Mouse (Mus musculus): ENCODE measurements around the gene Ube2j2. TPM values are rescaled to one million over a fixed set of nuclear protein-coding genes. Genes with fewer than 3 reads are reported as not detected.

Gene Ube2j2
- 34.8 and 46.2 TPM in 2 replicates for polyA plus RNA-seq (2012; ENCODE audit: insufficient read depth, insufficient read length, missing spikeins)

DNA sequence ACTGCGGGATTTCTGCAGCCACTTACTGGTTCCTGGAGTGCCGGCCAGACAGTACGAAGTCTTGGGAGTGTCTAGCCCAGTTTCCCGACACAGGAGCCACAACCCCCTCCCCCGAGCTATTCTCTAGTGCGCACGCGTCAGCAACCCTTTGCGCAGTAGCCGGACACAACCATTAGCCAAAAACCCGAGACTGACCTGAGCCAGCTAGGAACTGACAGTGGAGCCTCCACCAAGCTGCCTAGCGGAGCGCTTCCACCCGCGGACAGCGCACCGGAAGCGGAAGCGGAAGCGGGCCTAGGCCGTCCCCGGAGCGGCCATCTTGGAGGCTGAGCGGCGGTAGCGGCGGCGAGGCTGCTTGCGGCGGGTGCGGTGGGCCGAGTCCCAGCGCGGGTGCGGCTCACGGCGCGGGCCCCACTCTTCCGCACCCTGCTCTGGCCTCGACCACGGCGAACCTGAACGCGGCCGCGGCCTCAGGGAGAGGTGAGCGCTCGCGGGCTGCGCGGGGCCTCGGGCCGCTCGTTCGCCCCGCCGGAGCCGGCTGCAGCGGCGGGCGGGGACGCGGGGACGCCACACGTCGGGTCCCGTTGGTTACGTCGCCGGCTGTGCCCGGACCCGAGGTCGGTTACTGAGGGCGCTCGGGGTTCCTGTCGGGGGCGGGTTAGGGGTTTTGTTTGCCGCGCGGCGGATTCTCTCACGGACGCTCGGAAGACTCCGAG lies at the start of gene Ube2j2:
TSS of gene Ube2j2 (plus strand) at position 298 of the 716 bp plus-strand sequence.
- H3K4me3 ChIP-seq (ENCODE audit: insufficient read depth, low read depth, low read length), result peak within 1 kb of the TSS; percentile 65
- H3K27ac ChIP-seq (replicated peaks; ENCODE audit: low read depth, low read length), result peak within 1 kb of the TSS; percentile 61
- H3K4me1 ChIP-seq (ENCODE audit: control insufficient read depth, insufficient read depth, insufficient read length, low read length), result peaks cover 5% of the 10 kb centered on the region

DNA sequence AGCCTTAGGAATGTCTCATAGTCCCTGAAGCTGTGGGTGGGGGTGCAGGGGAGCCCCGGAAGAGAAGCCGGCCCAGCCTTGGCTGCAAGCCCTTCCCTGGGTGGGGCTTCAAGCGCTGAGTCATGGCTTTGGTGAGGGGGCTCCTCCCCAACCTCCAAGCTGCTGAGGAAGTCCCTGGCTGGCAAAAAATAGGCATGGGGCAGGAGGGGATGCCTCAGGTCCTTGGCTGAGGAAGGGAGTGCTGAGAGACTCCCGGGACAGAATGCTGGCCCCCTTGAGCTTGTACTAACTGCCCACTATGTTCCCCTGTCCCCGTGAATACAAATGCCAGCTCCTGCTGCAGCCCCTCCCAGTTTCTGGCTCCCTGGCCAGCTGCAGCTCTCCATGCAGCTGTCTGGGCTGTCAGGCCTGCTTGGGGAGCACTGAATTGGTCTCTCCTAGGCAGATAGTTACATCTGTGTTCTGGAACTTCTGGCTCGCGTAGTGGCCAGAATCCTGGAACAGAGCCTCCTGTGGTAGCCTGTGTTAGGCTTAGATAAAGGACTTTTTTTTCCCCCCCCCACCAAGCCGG lies 49.2 kb upstream of the Ube2j2 start:
- Histone ChIP-seq H3K4me3 (ENCODE audit: insufficient read depth, low read depth, low read length) (peak overlapping the region; percentile 94), H3K27ac (replicated peaks; ENCODE audit: low read depth, low read length) (peak overlapping the region; percentile 78), H3K4me1 (ENCODE audit: control insufficient read depth, insufficient read depth, insufficient read length, low read length) (peaks cover 32% of the 10 kb centered on the region)

GRCm38 (mm10) chr4:155895216-155895615 lies 48.4 kb upstream of the Ube2j2 start:
- Histone ChIP-seq H3K27ac (replicated peaks; ENCODE audit: low read depth, low read length) (peak overlapping the region; percentile 78), H3K4me3 (ENCODE audit: insufficient read depth, low read depth, low read length) (peak overlapping the region; percentile 94), H3K4me1 (ENCODE audit: control insufficient read depth, insufficient read depth, insufficient read length, low read length) (peaks cover 32% of the 10 kb centered on the region)

GRCm38 (mm10) chr4:155895826-155896225 lies 47.8 kb upstream of the Ube2j2 start:
- H3K4me1 ChIP-seq (ENCODE audit: control insufficient read depth, insufficient read depth, insufficient read length, low read length), result peaks cover 29% of the 10 kb centered on the region
- H3K4me3 ChIP-seq (ENCODE audit: insufficient read depth, low read depth, low read length), result peak overlapping the region; percentile 94; the same call in 1 of the 2 replicates
- H3K27ac ChIP-seq (replicated peaks; ENCODE audit: low read depth, low read length), result peak overlapping the region; percentile 78

- Histone ChIP-seq H3K4me1 (ENCODE audit: control insufficient read depth, insufficient read depth, insufficient read length, low read length) (peaks cover 32% of the 10 kb centered on the region), H3K27ac (replicated peaks; ENCODE audit: low read depth, low read length) (no peak overlapping the region), H3K4me3 (ENCODE audit: insufficient read depth, low read depth, low read length) (no peak overlapping the region)
Measured at GRCm38 (mm10) chr4:155896461-155896860, 47.2 kb upstream of the Ube2j2 start.

- H3K4me1 ChIP-seq (ENCODE audit: control insufficient read depth, insufficient read depth, insufficient read length, low read length), result peaks cover 28% of the 10 kb centered on the region
- no peak overlapping the region for H3K27ac ChIP-seq (replicated peaks; ENCODE audit: low read depth, low read length)
- no peak overlapping the region for H3K4me3 ChIP-seq (ENCODE audit: insufficient read depth, low read depth, low read length)
Measured at GRCm38 (mm10) chr4:155898318-155898717, 45.3 kb upstream of the Ube2j2 start.

GRCm38 (mm10) chr4:155899355-155899754 lies 44.3 kb upstream of the Ube2j2 start:
- Histone ChIP-seq H3K4me1 (ENCODE audit: control insufficient read depth, insufficient read depth, insufficient read length, low read length) (peaks cover 19% of the 10 kb centered on the region), H3K4me3 (ENCODE audit: insufficient read depth, low read depth, low read length) (no peak overlapping the region), H3K27ac (replicated peaks; ENCODE audit: low read depth, low read length) (no peak overlapping the region)

DNA sequence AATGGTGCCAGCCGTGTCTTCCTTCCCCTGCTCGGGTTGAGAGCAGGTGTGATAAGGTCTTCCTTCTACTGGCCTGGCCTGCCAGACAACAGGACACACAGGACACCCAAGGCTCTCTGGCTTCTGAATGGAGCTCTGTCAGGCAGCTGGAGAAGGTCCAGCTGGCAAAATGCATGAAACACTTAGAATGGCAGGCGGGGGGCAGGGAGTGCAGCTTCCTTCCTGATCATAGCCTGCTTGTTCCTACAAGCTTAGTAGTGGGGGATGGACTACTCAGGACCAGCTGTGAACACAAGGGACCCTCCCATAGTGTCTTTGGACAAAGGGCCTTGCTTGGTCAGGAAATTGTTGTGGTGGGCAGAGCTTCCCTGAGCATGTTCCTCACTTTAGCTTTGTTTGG lies 42.4 kb upstream of the Ube2j2 start:
- peaks cover 4% of the 10 kb centered on the region; the same call in 1 of the 2 replicates for H3K4me1 ChIP-seq (ENCODE audit: control insufficient read depth, insufficient read depth, insufficient read length, low read length)
- H3K27ac ChIP-seq (replicated peaks; ENCODE audit: low read depth, low read length), result no peak overlapping the region

GRCm38 (mm10) chr4:155903246-155903645 lies 40.4 kb upstream of the Ube2j2 start:
- no peak overlapping the region for H3K27ac ChIP-seq (replicated peaks; ENCODE audit: low read depth, low read length)
- H3K4me3 ChIP-seq (ENCODE audit: insufficient read depth, low read depth, low read length), result no peak overlapping the region
- peaks cover 4% of the 10 kb centered on the region; the same call in 1 of the 2 replicates for H3K4me1 ChIP-seq (ENCODE audit: control insufficient read depth, insufficient read depth, insufficient read length, low read length)

More for the DNA sequence above, 42.4 kb upstream of the Ube2j2 start:
- no peak overlapping the region for H3K4me3 ChIP-seq (ENCODE audit: insufficient read depth, low read depth, low read length)

GRCm38 (mm10) chr4:155904318-155905102 lies 39.1 kb upstream of the Ube2j2 start:
- Histone ChIP-seq H3K4me3 (ENCODE audit: insufficient read depth, low read depth, low read length) (no peak overlapping the region), H3K27ac (replicated peaks; ENCODE audit: low read depth, low read length) (no peak overlapping the region), H3K4me1 (ENCODE audit: control insufficient read depth, insufficient read depth, insufficient read length, low read length) (peaks cover 4% of the 10 kb centered on the region; the same call in 1 of the 2 replicates)

- peaks cover 4% of the 10 kb centered on the region; the same call in 1 of the 2 replicates for H3K4me1 ChIP-seq (ENCODE audit: control insufficient read depth, insufficient read depth, insufficient read length, low read length)
- H3K4me3 ChIP-seq (ENCODE audit: insufficient read depth, low read depth, low read length), result no peak overlapping the region
- H3K27ac ChIP-seq (replicated peaks; ENCODE audit: low read depth, low read length), result no peak overlapping the region
Measured at GRCm38 (mm10) chr4:155905634-155906033, 38.0 kb upstream of the Ube2j2 start.

DNA sequence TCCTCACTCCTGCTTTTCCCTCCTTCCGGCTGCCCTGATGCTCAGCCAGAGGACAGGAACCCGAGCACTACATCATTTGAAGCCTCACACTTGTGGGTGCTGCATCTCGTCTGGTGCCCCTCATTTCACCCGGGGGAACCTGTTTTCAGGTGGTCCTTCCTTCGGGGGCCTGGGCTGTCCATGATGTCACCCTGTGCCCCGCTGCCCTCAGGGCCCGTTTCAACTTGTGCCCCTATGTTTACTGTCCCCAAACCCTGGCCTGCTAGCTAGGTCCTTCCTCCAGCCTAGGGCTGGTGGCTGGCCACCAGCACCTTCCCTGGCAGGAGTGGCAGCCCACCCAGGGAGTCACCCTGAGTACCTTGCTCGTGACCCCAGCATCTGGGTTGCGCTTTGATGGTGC lies 37.5 kb upstream of the Ube2j2 start:
- no peak overlapping the region for H3K4me3 ChIP-seq (ENCODE audit: insufficient read depth, low read depth, low read length)
- H3K4me1 ChIP-seq (ENCODE audit: control insufficient read depth, insufficient read depth, insufficient read length, low read length), result peaks cover under 1% of the 10 kb centered on the region; the same call in 1 of the 2 replicates
- no peak overlapping the region for H3K27ac ChIP-seq (replicated peaks; ENCODE audit: low read depth, low read length)

DNA sequence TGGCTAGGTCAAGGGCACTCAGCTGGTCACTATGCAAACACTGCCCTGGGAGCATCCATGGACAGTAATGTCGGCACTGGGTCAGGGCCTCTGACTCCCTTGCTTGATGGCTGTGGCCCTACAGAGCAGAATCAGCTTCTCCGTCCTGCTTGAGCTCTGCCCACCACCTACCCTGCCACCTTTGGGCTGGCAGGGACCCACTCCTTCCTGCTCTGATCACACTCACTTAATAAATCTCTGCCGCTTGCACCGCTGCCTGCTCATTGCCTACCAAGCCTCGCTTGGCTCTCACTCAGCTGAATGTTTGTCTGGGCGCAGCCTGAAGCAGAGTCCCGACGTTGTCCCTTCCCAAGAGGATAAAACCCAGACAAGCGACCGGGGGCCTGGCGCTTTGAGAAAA lies 36.6 kb upstream of the Ube2j2 start:
- Histone ChIP-seq H3K4me3 (ENCODE audit: insufficient read depth, low read depth, low read length) (no peak overlapping the region), H3K27ac (replicated peaks; ENCODE audit: low read depth, low read length) (no peak overlapping the region), H3K4me1 (ENCODE audit: control insufficient read depth, insufficient read depth, insufficient read length, low read length) (no peaks in the 10 kb centered on the region)

GRCm38 (mm10) chr4:155908281-155908680 lies 35.4 kb upstream of the Ube2j2 start:
- Histone ChIP-seq H3K4me3 (ENCODE audit: insufficient read depth, low read depth, low read length) (no peak overlapping the region), H3K27ac (replicated peaks; ENCODE audit: low read depth, low read length) (no peak overlapping the region), H3K4me1 (ENCODE audit: control insufficient read depth, insufficient read depth, insufficient read length, low read length) (no peaks in the 10 kb centered on the region)

DNA sequence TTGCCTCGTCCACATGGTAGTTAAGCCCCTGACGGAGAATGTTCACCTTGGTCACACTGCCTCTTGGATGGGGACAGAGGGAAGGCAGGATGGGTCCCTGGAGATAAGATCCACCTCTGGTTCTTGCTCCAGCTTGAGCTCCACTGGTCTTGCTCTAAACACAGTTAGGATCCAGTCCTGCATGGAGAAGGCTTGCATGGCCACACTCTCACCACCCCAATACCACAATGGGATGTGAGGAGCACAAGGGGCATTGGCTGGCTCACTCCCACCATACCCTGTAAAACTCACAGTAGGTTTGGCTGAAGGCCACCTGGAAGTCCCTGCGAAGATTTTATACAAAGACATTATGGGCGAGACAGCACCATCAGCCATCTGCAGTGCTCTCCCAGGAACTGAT lies 34.9 kb upstream of the Ube2j2 start:
- Histone ChIP-seq H3K27ac (replicated peaks; ENCODE audit: low read depth, low read length) (no peak overlapping the region), H3K4me1 (ENCODE audit: control insufficient read depth, insufficient read depth, insufficient read length, low read length) (no peaks in the 10 kb centered on the region), H3K4me3 (ENCODE audit: insufficient read depth, low read depth, low read length) (no peak overlapping the region)

All from brown adipose tissue, adult 24 weeks (tissue).